ENCODE assay signal across 24 mouse cellular contexts in the genomic region with DNA sequence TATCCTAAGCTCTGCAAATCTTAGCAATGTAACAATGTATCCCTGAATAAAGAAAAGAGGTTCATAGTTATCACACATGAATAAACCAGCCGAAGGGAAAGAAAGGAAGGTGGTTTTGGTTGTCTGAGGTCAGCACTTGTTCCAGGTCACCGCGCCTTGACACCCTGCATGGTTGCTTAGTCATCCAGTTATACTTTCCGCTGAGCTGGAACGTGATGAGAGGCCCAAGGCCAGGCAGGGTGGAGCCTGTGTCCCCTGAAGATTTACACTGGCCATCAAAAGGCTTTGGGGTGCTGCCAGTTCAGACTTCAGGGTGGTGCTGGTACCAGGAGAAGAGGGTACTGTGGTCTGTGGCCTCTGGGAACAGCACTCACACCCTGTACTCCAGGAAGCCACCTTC.
DNase-seq lines count a peak whose midpoint lies in the region; ATAC-seq and TF ChIP-seq lines count a peak whose summit lies in the region.
"Had no signal": no experiment of that assay in that cellular context is flagged by ENCODE, and none has a peak within 500 bp of the region (broad histone marks: within the 10 kb centered on the region; RNA-seq: fewer than 3 reads in every experiment).

No protein-coding gene starts in this region.

- no peaks in the 10 kb centered on the region for H3K36me3 ChIP-seq in kidney, adult 2 months (ENCODE audit: control insufficient read depth, insufficient read depth, low read length)
- H3K36me3 ChIP-seq in kidney, postnatal 0 days (ENCODE audit: insufficient read depth, low read length) = no peaks in the 10 kb centered on the region
- no peaks in the 10 kb centered on the region for H3K36me3 ChIP-seq in liver, embryonic 12.5 days
- H3K36me3 ChIP-seq: heart, embryonic 13.5 days; limb, embryonic 13.5 days; lung, embryonic 15.5 days; neural tube, embryonic 12.5 days had no signal

- no peaks in the 10 kb centered on the region for H3K27me3 ChIP-seq in kidney, adult 2 months (replicated peaks; ENCODE audit: control insufficient read depth, insufficient read depth, low read length)
- no peaks in the 10 kb centered on the region for H3K27me3 ChIP-seq in kidney, postnatal 0 days (ENCODE audit: insufficient read depth, low read length)
- no peaks in the 10 kb centered on the region for H3K27me3 ChIP-seq in liver, embryonic 12.5 days (replicated peaks)
- H3K27me3 ChIP-seq: heart, embryonic 13.5 days; hindbrain, embryonic 12.5 days; limb, embryonic 13.5 days; lung, embryonic 15.5 days; megakaryocyte, embryonic 14.5 days; neural tube, embryonic 12.5 days; Patski had no signal

- WGBS in kidney, adult 2 months = 43% methylated on average over 5 of the region's 5 CpGs
- 37% methylated on average over 5 of the region's 5 CpGs for WGBS in kidney, postnatal 0 days
- WGBS in liver, embryonic 12.5 days (ENCODE audit: insufficient replicate concordance) = 60% methylated on average over 5 of the region's 5 CpGs

- H3K9me3 ChIP-seq in kidney, postnatal 0 days (replicated peaks; ENCODE audit: low read length) = no peaks in the 10 kb centered on the region
- H3K9me3 ChIP-seq in liver, embryonic 12.5 days (replicated peaks) = peaks cover 10% of the 10 kb centered on the region; the same call in 1 of the 2 replicates
- H3K9me3 ChIP-seq: hindbrain, embryonic 12.5 days; limb, embryonic 13.5 days; lung, embryonic 15.5 days; neural tube, embryonic 12.5 days had no signal

- no peak overlapping the region for H3K9ac ChIP-seq in kidney, postnatal 0 days (ENCODE audit: low read depth, low read length)
- no peak overlapping the region for H3K9ac ChIP-seq in liver, embryonic 12.5 days
- H3K9ac ChIP-seq: heart, embryonic 13.5 days; hindbrain, embryonic 12.5 days; limb, embryonic 13.5 days; liver, embryonic 14.5 days; lung, embryonic 15.5 days; neural tube, embryonic 12.5 days had no signal

- H3K27ac ChIP-seq in kidney, adult 2 months (ENCODE audit: insufficient read depth, low read depth, low read length) = no peak overlapping the region
- no peak overlapping the region for H3K27ac ChIP-seq in kidney, postnatal 0 days
- no peak overlapping the region for H3K27ac ChIP-seq in liver, embryonic 12.5 days
- H3K27ac ChIP-seq: heart, adult 2 months; heart, embryonic 13.5 days; hindbrain, embryonic 12.5 days; limb, embryonic 13.5 days; liver, embryonic 14.5 days; lung, embryonic 15.5 days; neural tube, embryonic 12.5 days had no signal

- no peak overlapping the region for H3K4me3 ChIP-seq in kidney, adult 2 months (ENCODE audit: insufficient read depth, low read depth, low read length)
- H3K4me3 ChIP-seq in kidney, postnatal 0 days (replicated peaks; ENCODE audit: low read depth, low read length) = no peak overlapping the region
- H3K4me3 ChIP-seq in liver, embryonic 12.5 days = no peak overlapping the region
- H3K4me3 ChIP-seq: heart, adult 2 months; heart, embryonic 13.5 days; hindbrain, embryonic 12.5 days; limb, embryonic 13.5 days; lung, embryonic 15.5 days; megakaryocyte, embryonic 14.5 days; neural tube, embryonic 12.5 days had no signal

- peak; percentile 79 for DNase-seq in Muller cell, postnatal 12 days (ENCODE audit: inconsistent ontology term)
- DNase-seq in adrenal gland, postnatal 10 days = peak; percentile 20
- DNase-seq in kidney, adult 2 months = peak; percentile 82
- peak; percentile 71 for DNase-seq in kidney, postnatal 0 days (ENCODE audit: low spot score)
- no peak for DNase-seq in ovary, adult 18-20 months (ENCODE audit: low spot score)
- no peak for DNase-seq in thymus, postnatal 4 days
- DNase-seq in layer of hippocampus, adult 11-12 months (ENCODE audit: low spot score) = no peak
- DNase-seq: cerebellum, adult 11-12 months; cerebellum, postnatal 14 days; gastrocnemius, postnatal 36 days; heart, adult 2 months; heart, postnatal 14 days; lung, postnatal 36 days; midbrain, embryonic 14.5 days; thymus, postnatal 14 days had no signal

- peak; percentile 74 for ATAC-seq in kidney, postnatal 0 days (replicated peaks; ENCODE audit: low FRiP score, low read depth)
- ATAC-seq in liver, embryonic 12.5 days = no peak
- ATAC-seq: Patski had no signal

- TF ChIP-seq CTCF in kidney, adult 2 months (conservative IDR thresholded peaks at IDR 0.05; ENCODE audit: insufficient read depth, insufficient read length, low read depth, low read length) = no peak
- no peak for TF ChIP-seq CTCF in kidney, postnatal 0 days (IDR thresholded peaks at IDR 0.05; ENCODE audit: low read depth)

- peaks cover 3% of the 10 kb centered on the region; the same call in 1 of the 2 replicates for H3K4me1 ChIP-seq in kidney, adult 2 months (ENCODE audit: control insufficient read depth, insufficient read depth, low read length)
- no peaks in the 10 kb centered on the region for H3K4me1 ChIP-seq in kidney, postnatal 0 days (replicated peaks; ENCODE audit: insufficient read depth, low read length)
- no peaks in the 10 kb centered on the region for H3K4me1 ChIP-seq in liver, embryonic 12.5 days
- H3K4me1 ChIP-seq: heart, embryonic 13.5 days; hindbrain, embryonic 12.5 days; limb, embryonic 13.5 days; lung, embryonic 15.5 days; megakaryocyte, embryonic 14.5 days; neural tube, embryonic 12.5 days had no signal

- no peak overlapping the region for H3K4me2 ChIP-seq in kidney, postnatal 0 days (ENCODE audit: low read length)
- H3K4me2 ChIP-seq in liver, embryonic 12.5 days = no peak overlapping the region
- H3K4me2 ChIP-seq: heart, embryonic 13.5 days; hindbrain, embryonic 12.5 days; limb, embryonic 13.5 days; lung, embryonic 15.5 days; neural tube, embryonic 12.5 days had no signal

- no peak for TF ChIP-seq POLR2A in kidney, adult 2 months (IDR thresholded peaks at IDR 0.05; ENCODE audit: low read depth, low read length)

Comparison
In these comparisons a context has a peak if more than half of its experiments do, and no peak if none do; other contexts are left out.
1. DNase-seq: peak in Muller cell, postnatal 12 days (single experiment), adrenal gland, postnatal 10 days (single experiment), kidney, adult 2 months (single experiment) and kidney, postnatal 0 days (single experiment); none in ovary, adult 18-20 months (single experiment), thymus, postnatal 4 days (single experiment) and layer of hippocampus, adult 11-12 months (single experiment).